Mouse (Mus musculus) kidney, embryonic 16.5 days (tissue): ENCODE results near the gene Tacc2. TPM values are rescaled to one million over a fixed set of nuclear protein-coding genes. Genes with fewer than 3 reads are reported as not detected.

Experiments used
- ATAC-seq: fragments of 200-750 bp; cut with Nextera tagmentation; 2 replicates; pipeline ENCODE4 v1.8.0; 2017; ENCODE audit warnings: moderate TSS enrichment; ENCODE audit not compliant: low FRiP score, low TSS enrichment
- H3K27ac ChIP-seq: fragments of 300-500 bp; sonication (generic); 2 replicates; pipeline ENCODE4 v1.5.1; 2014; ENCODE audit warnings: low read length
- H3K27me3 ChIP-seq: fragments of 300-500 bp; sonication (generic); 2 replicates; pipeline ENCODE4 v1.6.1; 2014; ENCODE audit warnings: low read length, control low read depth, mixed read lengths; ENCODE audit not compliant: insufficient read depth
- H3K36me3 ChIP-seq: fragments of 300-500 bp; sonication (generic); 2 replicates; pipeline ENCODE4 v1.6.1; 2014; ENCODE audit warnings: low read length, control low read depth, mixed read lengths; ENCODE audit not compliant: insufficient read depth
- H3K4me1 ChIP-seq: fragments of 300-500 bp; sonication (generic); 2 replicates; pipeline ENCODE4 v1.6.1; 2014; ENCODE audit warnings: low read length, control low read depth, mixed read lengths; ENCODE audit not compliant: insufficient read depth
- H3K4me2 ChIP-seq: fragments of 300-500 bp; sonication (generic); replicated peaks from 2 replicates; pipeline ENCODE4 v1.6.1; 2014; ENCODE audit warnings: low read depth, low read length
- H3K4me3 ChIP-seq: fragments of 300-500 bp; sonication (generic); 2 replicates; pipeline ENCODE4 v1.5.1; 2014; ENCODE audit warnings: mild to moderate bottlenecking, low read length
- H3K9ac ChIP-seq: fragments of 300-500 bp; sonication (generic); replicated peaks from 2 replicates; pipeline ENCODE4 v1.6.1; 2014; ENCODE audit warnings: low read length
- H3K9me3 ChIP-seq: fragments of 300-500 bp; sonication (generic); 2 replicates; pipeline ENCODE4 v1.6.1; 2016; ENCODE audit warnings: low read length, control low read depth
- WGBS: fragments of 180-500 bp; shearing (Covaris S2); extraction: QIAGEN DNeasy Blood & Tissue Kit; methylation state at CpG from one replicate; pipeline ENCODE4 v1.1.7; 2014; 5-methylcytosine and 5-hydroxymethylcytosine counted together
- polyA plus RNA-seq: library from polyadenylated mRNA; unstranded; fragments of >200 nt; fragmentation: Nextera tagmentation; extraction: Ambion mirVana; gene quantifications from 2 replicates; pipeline ENCODE4 v1.2.1, GENCODE M21; 2015

The Tacc2 gene
- polyA plus RNA-seq, 1 experiment from 2014 or later, result 31.3 TPM

- no peaks in the 10 kb centered on the region for H3K27me3 ChIP-seq
- WGBS, result 65% methylated on average over 1 of the region's 1 CpGs
- ATAC-seq, result no peak
These were observed 124.1 kb downstream of the Tacc2 start for GRCm38 (mm10) chr7:130701336-130701735.

DNA sequence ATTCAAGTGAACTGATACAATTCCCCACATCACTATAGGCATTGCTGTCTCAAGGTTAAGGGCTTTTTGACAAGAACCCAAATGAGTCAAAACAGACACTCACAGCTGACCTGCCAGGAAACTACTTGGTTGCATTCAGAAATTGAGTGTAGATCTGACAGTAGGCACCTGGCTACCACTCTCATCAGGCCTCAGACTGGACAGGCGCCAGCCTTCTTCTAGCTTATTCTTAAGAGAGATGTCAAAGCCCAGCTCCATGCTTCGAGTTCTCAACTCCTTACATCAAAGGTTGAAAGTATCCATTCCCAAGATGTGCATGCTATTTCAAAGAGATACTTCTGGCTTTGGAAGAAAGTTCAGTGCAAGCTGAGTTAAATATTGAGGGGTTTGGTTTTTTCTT, 128.0 kb downstream of the Tacc2 start:
- no peak for ATAC-seq
- Histone ChIP-seq H3K9ac (no peak overlapping the region), H3K4me3 (no peak overlapping the region), H3K27me3 (no peaks in the 10 kb centered on the region), H3K4me2 (no peak overlapping the region), H3K36me3 (no peaks in the 10 kb centered on the region), H3K27ac (no peak overlapping the region), H3K9me3 (no peaks in the 10 kb centered on the region), H3K4me1 (peaks cover 28% of the 10 kb centered on the region)
- WGBS, result 87% methylated on average over 2 of the region's 2 CpGs

More at GRCm38 (mm10) chr7:130701336-130701735, 124.1 kb downstream of the Tacc2 start:
- H3K4me3 ChIP-seq, result no peak overlapping the region
- H3K9me3 ChIP-seq, result no peaks in the 10 kb centered on the region
- H3K36me3 ChIP-seq, result no peaks in the 10 kb centered on the region
- peaks cover 12% of the 10 kb centered on the region; the same call in 1 of the 2 replicates for H3K4me1 ChIP-seq
- no peak overlapping the region for H3K4me2 ChIP-seq
- H3K27ac ChIP-seq, result no peak overlapping the region
- no peak overlapping the region for H3K9ac ChIP-seq

DNA sequence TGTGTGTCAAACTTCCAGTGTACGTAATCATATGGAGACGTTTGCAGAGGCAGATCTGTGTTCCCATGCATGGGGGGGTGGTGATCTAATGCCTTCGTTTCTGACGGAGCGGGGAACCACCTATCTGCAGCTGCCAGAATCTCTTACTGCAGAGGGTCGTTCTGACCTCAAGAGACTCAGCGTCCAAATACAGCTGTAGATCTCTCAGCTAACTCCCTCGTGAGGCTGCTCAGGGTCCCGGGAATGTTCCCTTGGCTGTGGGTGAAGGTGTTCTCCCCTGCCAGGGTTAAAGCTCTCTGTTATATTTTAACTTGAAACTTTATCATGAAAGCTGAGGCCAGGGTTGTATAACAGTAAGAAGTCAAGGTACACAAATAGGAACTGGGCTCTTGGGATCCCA, 131.7 kb downstream of the Tacc2 start:
- ATAC-seq, result peak; percentile 69
- H3K9me3 ChIP-seq, result no peaks in the 10 kb centered on the region
- 0 out of 2 replicates have a peak overlapping the region, but pooled peaks have one; percentile 15 for H3K9ac ChIP-seq
- H3K36me3 ChIP-seq, result no peaks in the 10 kb centered on the region
- 23% methylated on average over 9 of the region's 9 CpGs for WGBS
- H3K4me1 ChIP-seq, result peaks cover 27% of the 10 kb centered on the region
- H3K27me3 ChIP-seq, result no peaks in the 10 kb centered on the region
- peak overlapping the region; percentile 74 for H3K27ac ChIP-seq
- no peak overlapping the region for H3K4me3 ChIP-seq
- H3K4me2 ChIP-seq, result peak overlapping the region; percentile 22; the same call in 1 of the 2 replicates

- H3K4me1 ChIP-seq, result peaks cover 21% of the 10 kb centered on the region
- H3K9ac ChIP-seq, result no peak overlapping the region
- H3K27ac ChIP-seq, result peak overlapping the region; percentile 74
- no peaks in the 10 kb centered on the region for H3K9me3 ChIP-seq
- H3K4me2 ChIP-seq, result 0 out of 2 replicates have a peak overlapping the region, but pooled peaks have one; percentile 22
- no peaks in the 10 kb centered on the region for H3K27me3 ChIP-seq
- peak; percentile 22 for ATAC-seq
- no peaks in the 10 kb centered on the region for H3K36me3 ChIP-seq
- no peak overlapping the region for H3K4me3 ChIP-seq
- 35% methylated on average over 9 of the region's 9 CpGs for WGBS
These were observed 132.4 kb downstream of the Tacc2 start for GRCm38 (mm10) chr7:130709372-130710274.

GRCm38 (mm10) chr7:130711851-130712250, 134.6 kb downstream of the Tacc2 start:
- Histone ChIP-seq H3K4me2 (no peak overlapping the region), H3K9me3 (no peaks in the 10 kb centered on the region), H3K36me3 (peaks cover 7% of the 10 kb centered on the region; the same call in 1 of the 2 replicates), H3K4me3 (no peak overlapping the region), H3K4me1 (peaks cover 21% of the 10 kb centered on the region), H3K27me3 (no peaks in the 10 kb centered on the region), H3K27ac (no peak overlapping the region), H3K9ac (no peak overlapping the region)
- no peak for ATAC-seq
- WGBS, result 91% methylated on average over 7 of the region's 7 CpGs

DNA sequence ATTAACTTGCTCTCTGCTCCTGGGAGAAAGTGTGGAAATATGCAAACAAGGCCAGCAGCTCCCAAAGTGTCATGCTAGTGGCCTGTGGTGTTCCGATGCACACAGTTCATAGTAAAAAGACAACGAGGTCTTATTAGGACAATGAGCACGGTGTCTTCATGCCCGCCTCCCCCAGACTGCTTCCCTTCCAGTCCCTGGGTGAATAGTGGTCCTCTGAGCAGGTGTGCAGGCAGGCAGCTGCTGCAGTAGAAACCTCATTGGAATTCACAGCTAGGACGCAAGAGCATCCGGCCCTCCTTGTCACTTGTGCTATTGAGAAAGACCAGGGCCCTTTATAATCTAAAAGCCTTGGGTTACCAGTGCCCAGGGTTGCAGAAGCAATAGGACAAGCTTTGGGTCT, 136.1 kb downstream of the Tacc2 start:
- H3K36me3 ChIP-seq, result peaks cover 9% of the 10 kb centered on the region; the same call in 1 of the 2 replicates
- ATAC-seq, result no peak
- H3K9me3 ChIP-seq, result no peaks in the 10 kb centered on the region
- H3K27ac ChIP-seq, result no peak overlapping the region
- WGBS, result 72% methylated on average over 6 of the region's 6 CpGs
- no peak overlapping the region for H3K9ac ChIP-seq
- peaks cover 19% of the 10 kb centered on the region for H3K4me1 ChIP-seq
- no peaks in the 10 kb centered on the region for H3K27me3 ChIP-seq
- no peak overlapping the region for H3K4me3 ChIP-seq
- no peak overlapping the region for H3K4me2 ChIP-seq

GRCm38 (mm10) chr7:130715467-130715866, 138.2 kb downstream of the Tacc2 start:
- Histone ChIP-seq H3K4me1 (peaks cover 17% of the 10 kb centered on the region), H3K9me3 (no peaks in the 10 kb centered on the region), H3K27me3 (no peaks in the 10 kb centered on the region), H3K27ac (no peak overlapping the region), H3K9ac (no peak overlapping the region), H3K4me3 (no peak overlapping the region), H3K36me3 (peaks cover 9% of the 10 kb centered on the region; the same call in 1 of the 2 replicates), H3K4me2 (no peak overlapping the region)
- WGBS, result 95% methylated on average over 3 of the region's 3 CpGs
- no peak for ATAC-seq

- H3K27me3 ChIP-seq, result no peaks in the 10 kb centered on the region
- no peak overlapping the region for H3K27ac ChIP-seq
- H3K4me2 ChIP-seq, result no peak overlapping the region
- ATAC-seq, result no peak
- peaks cover 9% of the 10 kb centered on the region; the same call in 1 of the 2 replicates for H3K36me3 ChIP-seq
- H3K9me3 ChIP-seq, result no peaks in the 10 kb centered on the region
- WGBS, result 83% methylated on average over 4 of the region's 4 CpGs
- H3K9ac ChIP-seq, result no peak overlapping the region
- peaks cover 26% of the 10 kb centered on the region for H3K4me1 ChIP-seq
- no peak overlapping the region for H3K4me3 ChIP-seq
These were observed 139.1 kb downstream of the Tacc2 start for GRCm38 (mm10) chr7:130716341-130716740.

- no peaks in the 10 kb centered on the region for H3K9me3 ChIP-seq
- H3K9ac ChIP-seq, result no peak overlapping the region
- H3K4me1 ChIP-seq, result peaks cover 29% of the 10 kb centered on the region
- no peak overlapping the region for H3K4me3 ChIP-seq
- WGBS, result 86% methylated on average over 6 of the region's 6 CpGs
- no peak for ATAC-seq
- no peak overlapping the region for H3K4me2 ChIP-seq
- no peaks in the 10 kb centered on the region for H3K27me3 ChIP-seq
- H3K27ac ChIP-seq, result no peak overlapping the region
- H3K36me3 ChIP-seq, result peaks cover 9% of the 10 kb centered on the region; the same call in 1 of the 2 replicates
These were observed 139.8 kb downstream of the Tacc2 start for GRCm38 (mm10) chr7:130716989-130717388.
